Mouse (Mus musculus) lung, postnatal 0 days (tissue): ENCODE data around the gene Rilpl1.

Experiments
- CTCF ChIP-seq: IDR thresholded peaks from 2 replicates; pipeline ENCODE4 v1.5.1; 2016; ENCODE audit warnings: antibody characterized with exemption, mild to moderate bottlenecking
- EP300 ChIP-seq: IDR thresholded peaks from 2 replicates; pipeline ENCODE4 v1.6.1; 2016; ENCODE audit warnings: antibody characterized with exemption, mild to moderate bottlenecking, control low read depth

GRCm38 (mm10) chr5:124493455-124493854, 37.7 kb downstream of the Rilpl1 start:
- TF ChIP-seq EP300 (no peak), CTCF (no peak)
